Mouse (Mus musculus) G1E (cell line): Measurements from ENCODE around the gene Smndc1. TPM values are rescaled to one million over a fixed set of nuclear protein-coding genes. Genes with fewer than 3 reads are reported as not detected.
"Not testable (repeated sequence)": the region's sequence is repeated elsewhere in the genome, so short reads cannot be mapped to it uniquely, and the experiment has no call there.

ENCODE experiments used
- ATAC-seq: 2 replicates; pipeline ENCODE4 v1.8.0; 2016; ENCODE audit warnings: mild to moderate bottlenecking; ENCODE audit not compliant: insufficient number of reproducible peaks, poor library complexity, low FRiP score, severe bottlenecking; ENCODE audit errors: extremely low read depth
- DNase-seq: peaks from one replicate; pipeline ENCODE4 v3.0.0; 2012; ENCODE audit warnings: low spot score
- H3K27me3 ChIP-seq: 2 replicates; pipeline ENCODE4 v1.6.1; 2012; ENCODE audit warnings: mild to moderate bottlenecking, low read length, inconsistent platforms; ENCODE audit not compliant: insufficient read depth
- H3K36me3 ChIP-seq: replicated peaks from 2 replicates; pipeline ENCODE3; 2012; ENCODE audit warnings: mild to moderate bottlenecking, inconsistent platforms
- H3K4me1 ChIP-seq: 2 replicates; pipeline ENCODE4 v1.6.1; 2012; ENCODE audit warnings: low read depth, low read length, inconsistent platforms, mixed read lengths; ENCODE audit not compliant: insufficient read depth
- H3K4me3 ChIP-seq: 2 replicates; pipeline ENCODE4 v1.5.1; 2012; ENCODE audit warnings: low read depth, mild to moderate bottlenecking, inconsistent platforms, low read length, moderate library complexity, mixed read lengths
- H3K9me3 ChIP-seq: replicated peaks from 2 replicates; pipeline ENCODE4 v1.6.1; 2012; ENCODE audit warnings: inconsistent platforms
- CTCF ChIP-seq: IDR thresholded peaks from 2 replicates; pipeline ENCODE4 v1.5.1; 2012; ENCODE audit warnings: low read depth, low read length, inconsistent platforms, mixed read lengths
- GATA1 ChIP-seq: IDR thresholded peaks from 2 replicates; pipeline ENCODE4 v1.6.1; 2012; ENCODE audit warnings: borderline replicate concordance, low read length, inconsistent platforms, mixed read lengths
- GATA2 ChIP-seq: IDR thresholded peaks from 2 replicates; pipeline ENCODE4 v1.6.1; 2012; ENCODE audit warnings: low read depth, low read length, inconsistent platforms, borderline replicate concordance
- POLR2AphosphoS5 ChIP-seq: IDR thresholded peaks from 2 replicates; pipeline ENCODE4 v1.6.1; 2012; ENCODE audit warnings: low read depth, low read length, inconsistent platforms; ENCODE audit not compliant: insufficient replicate concordance
- TAL1 ChIP-seq: conservative IDR thresholded peaks from 2 replicates; pipeline ENCODE4 v1.6.1; 2012; ENCODE audit warnings: low read depth, low read length, inconsistent platforms, mixed read lengths
- polyA plus RNA-seq: library from polyadenylated mRNA; stranded (reverse); fragments of >175 nt; gene quantifications from 2 replicates; pipeline ENCODE4 v1.2.3, GENCODE M21; 2012
- total RNA-seq, 2 experiments: library from RNA; stranded (forward) in 1 of 2; stranded (reverse) in 1 of 2; fragments of 200-1000 nt in 1 of 2; fragments of >200 nt in 1 of 2; fragmentation: Nextera tagmentation in 1 of 2; gene quantifications; 2 replicates each; pipeline ENCODE4 v1.2.3; 2014 to 2017

Gene Smndc1
- total and polyA plus RNA-seq, 3 experiments = 47.7 to 181 (median 96.5) TPM

GRCm38 (mm10) chr19:53404837-53405356 lies 14.5 kb upstream of the Smndc1 start:
- peaks cover 6% of the 10 kb centered on the region for H3K27me3 ChIP-seq
- H3K9me3 ChIP-seq = no peaks in the 10 kb centered on the region
- no peak for TF ChIP-seq CTCF
- TF ChIP-seq POLR2AphosphoS5 = no peak
- no peak for TF ChIP-seq GATA2
- no peak for TF ChIP-seq TAL1
- no peak for TF ChIP-seq GATA1
- no peak for ATAC-seq
- H3K4me1 ChIP-seq = no peaks in the 10 kb centered on the region
- H3K36me3 ChIP-seq = no peaks in the 10 kb centered on the region
- DNase-seq = no peak
- H3K4me3 ChIP-seq = no peak overlapping the region

GRCm38 (mm10) chr19:53404219-53404836 lies 13.9 kb upstream of the Smndc1 start:
- Histone ChIP-seq H3K4me3 (no peak overlapping the region), H3K9me3 (no peaks in the 10 kb centered on the region), H3K36me3 (no peaks in the 10 kb centered on the region), H3K27me3 (peaks cover 6% of the 10 kb centered on the region), H3K4me1 (no peaks in the 10 kb centered on the region)
- TF ChIP-seq CTCF (no peak), TAL1 (no peak), GATA2 (no peak), POLR2AphosphoS5 (no peak), GATA1 (no peak)
- no peak for ATAC-seq
- DNase-seq = no peak

GRCm38 (mm10) chr19:53402741-53403432 lies 12.5 kb upstream of the Smndc1 start:
- Histone ChIP-seq H3K4me3 (no peak overlapping the region), H3K4me1 (no peaks in the 10 kb centered on the region), H3K27me3 (peaks cover 10% of the 10 kb centered on the region), H3K9me3 (no peaks in the 10 kb centered on the region), H3K36me3 (no peaks in the 10 kb centered on the region)
- TF ChIP-seq CTCF (no peak), GATA2 (no peak), GATA1 (no peak), POLR2AphosphoS5 (no peak), TAL1 (no peak)
- ATAC-seq (no peak), DNase-seq (no peak)

GRCm38 (mm10) chr19:53400332-53401110 lies 10.1 kb upstream of the Smndc1 start:
- TF ChIP-seq POLR2AphosphoS5 (no peak), GATA2 (no peak), GATA1 (no peak), TAL1 (no peak), CTCF (no peak)
- peaks cover 10% of the 10 kb centered on the region for H3K27me3 ChIP-seq
- H3K4me3 ChIP-seq = no peak overlapping the region
- no peaks in the 10 kb centered on the region for H3K4me1 ChIP-seq
- ATAC-seq (no peak), DNase-seq (no peak)
- H3K36me3 ChIP-seq = peaks cover 5% of the 10 kb centered on the region
- no peaks in the 10 kb centered on the region for H3K9me3 ChIP-seq

GRCm38 (mm10) chr19:53399213-53399612 lies 8.8 kb upstream of the Smndc1 start:
- H3K36me3 ChIP-seq = peaks cover 6% of the 10 kb centered on the region
- no peak overlapping the region for H3K4me3 ChIP-seq
- ATAC-seq (no peak), DNase-seq (no peak)
- H3K9me3 ChIP-seq = no peaks in the 10 kb centered on the region
- H3K27me3 ChIP-seq = peaks cover 4% of the 10 kb centered on the region
- peaks cover 3% of the 10 kb centered on the region; the same call in 1 of the 2 replicates for H3K4me1 ChIP-seq
- no peak for TF ChIP-seq TAL1
- no peak for TF ChIP-seq POLR2AphosphoS5
- TF ChIP-seq CTCF = no peak
- TF ChIP-seq GATA1 = no peak
- TF ChIP-seq GATA2 = no peak

- H3K36me3 ChIP-seq = peaks cover 16% of the 10 kb centered on the region
- DNase-seq = no peak
- ATAC-seq = no peak
- H3K4me3 ChIP-seq = no peak overlapping the region
- H3K9me3 ChIP-seq = no peaks in the 10 kb centered on the region
- TF ChIP-seq TAL1 (no peak), GATA1 (no peak), POLR2AphosphoS5 (no peak), CTCF (no peak), GATA2 (no peak)
- peaks cover 4% of the 10 kb centered on the region; the same call in 1 of the 2 replicates for H3K27me3 ChIP-seq
- H3K4me1 ChIP-seq = peaks cover 17% of the 10 kb centered on the region
These were observed 7.3 kb upstream of the Smndc1 start for GRCm38 (mm10) chr19:53397451-53398233.

- H3K9me3 ChIP-seq, ATAC-seq, H3K27me3 ChIP-seq, DNase-seq, H3K4me3 ChIP-seq: not testable (repeated sequence)
- Histone ChIP-seq H3K36me3 (peaks cover 18% of the 10 kb centered on the region), H3K4me1 (peaks cover 30% of the 10 kb centered on the region)
These were observed 5.4 kb upstream of the Smndc1 start for GRCm38 (mm10) chr19:53395805-53396204.

- Histone ChIP-seq H3K36me3 (peaks cover 18% of the 10 kb centered on the region), H3K4me1 (peaks cover 30% of the 10 kb centered on the region)
- H3K27me3 ChIP-seq, ATAC-seq, H3K9me3 ChIP-seq, DNase-seq, H3K4me3 ChIP-seq: not testable (repeated sequence)
These were observed 4.6 kb upstream of the Smndc1 start for GRCm38 (mm10) chr19:53394956-53395355.
